Mouse (Mus musculus) splenic B cell, adult 2 months (primary cell): Measurements from ENCODE around the gene Mrpl48.
"Not testable (repeated sequence)": the region's sequence is repeated elsewhere in the genome, so short reads cannot be mapped to it uniquely, and the experiment has no call there.

Source experiments
- DNase-seq: peaks from one replicate; pipeline ENCODE4 v3.0.0-alpha.2; 2011; ENCODE audit warnings: low read depth, low spot score
- H3K27me3 ChIP-seq: 2 replicates; pipeline ENCODE4 v1.6.1; 2012; ENCODE audit warnings: mild to moderate bottlenecking, low read length, moderate library complexity, mixed read lengths; ENCODE audit not compliant: control insufficient read depth, poor library complexity, insufficient read depth, severe bottlenecking
- H3K36me3 ChIP-seq: 2 replicates; pipeline ENCODE4 v1.6.1; 2012; ENCODE audit warnings: mild to moderate bottlenecking, low read length, moderate library complexity, mixed read lengths; ENCODE audit not compliant: control insufficient read depth, poor library complexity, insufficient read depth, severe bottlenecking

Mrpl48 gene

GRCm38 (mm10) chr7:100567238-100567637 is 40.9 kb downstream of the Mrpl48 start:
- not testable (repeated sequence) for H3K27me3 ChIP-seq, H3K36me3 ChIP-seq
- DNase-seq, result peak; percentile 39

GRCm38 (mm10) chr7:100561861-100562587 is 46.1 kb downstream of the Mrpl48 start:
- Histone ChIP-seq H3K36me3 (no peaks in the 10 kb centered on the region; the same call in 1 of the 2 replicates), H3K27me3 (no peaks in the 10 kb centered on the region)
- no peak for DNase-seq

DNA sequence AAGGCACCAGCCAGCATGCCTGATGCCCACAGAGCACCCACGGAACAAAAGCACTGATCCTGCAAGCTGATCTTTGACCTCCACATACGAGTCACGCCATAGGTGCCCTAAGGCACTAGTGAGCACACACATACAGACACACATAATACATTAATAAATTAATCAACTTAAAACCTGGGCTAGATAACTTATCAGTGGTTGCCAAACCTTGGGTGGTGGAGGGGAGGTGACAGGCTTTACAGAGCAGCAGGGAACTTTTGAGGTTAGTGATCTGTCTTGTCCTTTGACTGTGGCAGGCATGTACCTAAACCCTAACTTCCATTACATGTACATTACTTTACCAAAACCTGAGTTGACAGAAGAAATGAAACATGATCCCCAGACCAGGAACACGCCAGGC is 48.8 kb downstream of the Mrpl48 start:
- Histone ChIP-seq H3K27me3 (no peaks in the 10 kb centered on the region), H3K36me3 (no peaks in the 10 kb centered on the region; the same call in 1 of the 2 replicates)
- no peak for DNase-seq

DNA sequence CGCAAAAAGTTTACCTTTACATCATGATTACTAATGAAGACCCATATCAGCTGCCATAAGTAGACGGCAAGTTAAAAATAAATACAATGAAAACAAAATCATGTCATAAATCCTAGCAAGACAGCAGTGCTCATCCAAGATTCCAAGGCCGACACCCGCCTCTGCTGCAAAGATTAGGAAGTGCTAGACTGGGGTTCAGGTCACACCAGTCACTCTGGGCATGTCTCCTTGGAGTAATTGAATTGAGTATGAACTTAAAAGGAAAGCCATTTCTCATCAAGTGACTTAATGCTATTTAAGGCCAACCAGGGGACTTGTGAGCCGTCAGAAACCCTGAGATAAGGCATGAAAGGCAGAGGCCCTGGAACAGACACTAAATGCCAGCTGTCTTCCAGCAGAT is 50.9 kb downstream of the Mrpl48 start:
- no peak for DNase-seq
- H3K27me3 ChIP-seq, result no peaks in the 10 kb centered on the region
- no peaks in the 10 kb centered on the region; the same call in 1 of the 2 replicates for H3K36me3 ChIP-seq

- Histone ChIP-seq H3K36me3 (no peaks in the 10 kb centered on the region), H3K27me3 (no peaks in the 10 kb centered on the region)
- DNase-seq, result no peak
These were observed 52.6 kb downstream of the Mrpl48 start for GRCm38 (mm10) chr7:100555431-100555951.

DNA sequence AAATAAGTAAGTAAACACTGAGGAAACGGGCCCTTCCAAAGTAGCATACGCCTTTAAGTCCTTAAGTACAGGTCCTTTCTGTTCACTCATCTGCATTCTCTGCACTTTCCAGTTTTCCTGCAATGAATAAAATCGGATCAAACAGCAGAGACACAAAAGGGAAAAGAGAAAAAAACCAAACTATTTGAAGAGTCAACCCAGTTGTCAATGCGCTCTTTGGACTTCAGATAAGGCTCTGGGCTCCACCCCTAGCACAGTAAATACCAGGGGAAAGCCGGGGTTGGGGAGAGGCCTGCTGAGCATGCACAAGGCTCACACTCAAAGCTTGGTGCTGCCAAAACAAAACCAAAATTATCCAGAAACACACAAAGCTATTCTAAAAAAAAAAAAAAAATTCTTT is 53.2 kb downstream of the Mrpl48 start:
- Histone ChIP-seq H3K27me3 (no peaks in the 10 kb centered on the region), H3K36me3 (no peaks in the 10 kb centered on the region)
- DNase-seq, result no peak

DNA sequence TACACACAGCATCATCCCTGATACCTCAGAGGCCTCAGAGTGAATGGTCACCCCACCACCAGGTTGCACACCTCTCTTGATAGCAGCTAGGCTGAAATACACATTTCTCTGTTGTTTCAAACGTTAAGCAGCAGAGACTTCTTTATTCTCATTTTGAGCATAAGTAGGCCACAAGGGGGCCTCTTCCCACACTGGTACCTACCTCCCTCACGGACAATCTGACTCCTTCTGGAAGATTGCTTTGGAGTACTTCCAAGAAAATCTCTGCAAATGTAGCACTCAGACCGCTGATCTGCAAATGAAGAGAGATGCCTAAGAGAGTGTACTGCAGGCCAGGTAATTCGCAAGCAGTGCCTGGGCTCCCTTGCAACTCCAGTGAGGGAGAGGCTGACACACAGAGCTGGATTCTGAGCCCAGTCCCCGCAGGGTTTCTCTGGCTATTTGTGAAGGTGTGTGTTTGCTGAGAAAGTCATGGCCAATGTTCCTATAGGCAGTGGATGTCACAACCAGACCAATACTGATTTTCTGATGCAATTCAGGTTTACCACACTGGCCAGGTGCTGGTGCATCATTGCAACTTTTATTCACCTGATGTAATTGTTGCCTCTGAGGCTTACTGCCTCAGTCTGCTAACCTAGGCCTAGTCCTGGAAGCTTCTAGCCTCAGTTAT is 57.6 kb downstream of the Mrpl48 start:
- peak; percentile 8 for DNase-seq
- no peaks in the 10 kb centered on the region for H3K27me3 ChIP-seq
- no peaks in the 10 kb centered on the region for H3K36me3 ChIP-seq

DNA sequence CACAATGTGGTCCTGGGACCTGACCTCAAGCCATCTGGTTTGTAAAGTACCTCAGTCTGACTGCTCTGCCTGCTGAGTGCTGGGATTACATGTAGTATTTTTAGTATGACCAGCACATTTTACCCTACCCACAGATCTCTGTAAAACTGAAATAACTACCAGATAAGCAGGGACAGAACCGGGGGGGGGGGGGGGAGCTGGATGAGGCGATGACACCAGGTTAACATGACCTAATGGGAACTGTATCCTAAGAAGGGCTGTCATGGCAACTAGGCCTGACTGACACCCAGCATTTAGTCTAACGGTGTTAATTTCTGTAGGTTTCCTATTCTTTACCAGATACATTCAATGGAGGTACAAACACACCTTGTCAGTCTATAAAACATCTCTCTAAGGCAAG is 58.3 kb downstream of the Mrpl48 start:
- Histone ChIP-seq H3K27me3 (no peaks in the 10 kb centered on the region), H3K36me3 (no peaks in the 10 kb centered on the region)
- no peak for DNase-seq

DNA sequence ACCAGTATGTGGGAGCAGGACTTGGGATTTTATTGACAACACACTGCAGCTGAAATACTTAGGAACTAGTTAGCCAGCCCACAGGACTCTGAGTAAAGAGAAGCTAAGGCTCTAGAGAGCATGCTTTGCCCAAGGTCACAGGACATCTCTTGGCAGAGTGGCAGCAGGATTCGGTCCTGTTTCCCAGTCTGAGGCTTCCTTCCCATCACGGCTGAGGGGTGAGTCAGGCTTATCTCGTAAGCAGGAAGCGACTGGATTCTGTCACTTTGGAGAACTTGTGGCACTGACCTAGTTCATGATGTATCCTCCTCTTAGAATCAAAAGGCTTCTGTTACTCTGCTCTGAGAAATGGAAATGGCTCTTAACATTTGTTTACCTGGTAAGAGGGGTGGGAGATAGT is 60.5 kb downstream of the Mrpl48 start:
- Histone ChIP-seq H3K36me3 (no peaks in the 10 kb centered on the region), H3K27me3 (no peaks in the 10 kb centered on the region)
- no peak for DNase-seq

GRCm38 (mm10) chr7:100544437-100544836 is 63.7 kb downstream of the Mrpl48 start:
- Histone ChIP-seq H3K27me3 (no peaks in the 10 kb centered on the region), H3K36me3 (no peaks in the 10 kb centered on the region)
- no peak for DNase-seq

GRCm38 (mm10) chr7:100539516-100539915 is 68.6 kb downstream of the Mrpl48 start:
- H3K27me3 ChIP-seq, result no peaks in the 10 kb centered on the region

DNA sequence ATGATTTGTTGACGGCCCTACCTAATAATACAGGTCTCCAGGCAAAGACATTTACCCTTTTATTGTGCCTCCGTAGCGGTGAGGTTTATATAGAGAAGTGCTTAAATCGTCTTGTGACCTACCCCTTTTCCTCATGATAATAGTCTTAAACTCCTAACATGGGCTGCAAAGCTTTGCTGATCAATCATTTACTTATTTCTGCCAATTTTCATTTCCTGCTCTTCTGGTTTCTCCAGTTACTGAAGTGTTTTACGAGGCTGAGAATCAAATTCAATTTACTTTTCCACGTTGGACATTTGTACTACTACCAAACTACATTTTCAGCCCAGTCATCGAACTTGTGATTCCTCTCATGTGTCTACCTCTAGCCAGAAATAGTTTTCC is 70.6 kb downstream of the Mrpl48 start:
- H3K27me3 ChIP-seq, result no peaks in the 10 kb centered on the region
- DNase-seq, result no peak

More at GRCm38 (mm10) chr7:100539516-100539915, 68.6 kb downstream of the Mrpl48 start:
- DNase-seq, result no peak
- no peaks in the 10 kb centered on the region for H3K36me3 ChIP-seq

GRCm38 (mm10) chr7:100536804-100537518 is 71.1 kb downstream of the Mrpl48 start, which contains the start of gene Coa4:
Coa4 (plus strand) TSS chr7:100537071.
- no peaks in the 10 kb centered on the region for H3K36me3 ChIP-seq
- peak; percentile 93 for DNase-seq

More for the DNA sequence above, 70.6 kb downstream of the Mrpl48 start:
- no peaks in the 10 kb centered on the region for H3K36me3 ChIP-seq

GRCm38 (mm10) chr7:100535831-100536230 is 72.3 kb downstream of the Mrpl48 start:
- no peak for DNase-seq

More at GRCm38 (mm10) chr7:100536804-100537518, 71.1 kb downstream of the Mrpl48 start, which contains the start of gene Coa4:
- H3K27me3 ChIP-seq, result no peaks in the 10 kb centered on the region

DNA sequence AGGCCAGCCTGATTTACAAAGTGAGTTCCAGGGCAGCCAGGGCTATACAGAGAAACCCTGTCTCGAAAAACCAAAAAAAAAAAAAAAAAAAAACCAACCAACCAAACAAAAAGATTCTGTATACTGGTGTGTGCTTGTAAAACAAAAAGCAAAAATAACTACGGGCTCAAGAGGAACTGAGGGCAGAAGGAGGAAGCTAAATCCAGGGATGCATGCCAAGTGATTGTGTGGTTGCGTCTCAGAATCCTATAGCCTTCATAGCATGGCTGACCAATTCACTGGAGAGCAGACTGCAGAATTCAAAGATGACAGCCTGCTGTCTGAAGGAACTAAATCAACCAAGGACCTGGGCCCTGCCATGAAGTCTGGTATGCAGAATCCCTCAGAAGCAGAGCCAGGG is 73.9 kb downstream of the Mrpl48 start:
- Histone ChIP-seq H3K36me3 (no peaks in the 10 kb centered on the region), H3K27me3 (no peaks in the 10 kb centered on the region)
- no peak for DNase-seq

More at GRCm38 (mm10) chr7:100535831-100536230, 72.3 kb downstream of the Mrpl48 start:
- H3K27me3 ChIP-seq, result no peaks in the 10 kb centered on the region
- H3K36me3 ChIP-seq, result no peaks in the 10 kb centered on the region
